Mouse (Mus musculus) urinary bladder, adult 2 months (tissue): ENCODE data around the gene Olfr1308. TPM values are rescaled to one million over a fixed set of nuclear protein-coding genes. Genes with fewer than 3 reads are reported as not detected.

Source experiments
- DNase-seq: peaks from one replicate; pipeline ENCODE4 v3.0.0; 2022; ENCODE audit warnings: low spot score
- polyA plus RNA-seq: library from polyadenylated mRNA; depleted of rRNA; stranded (reverse); fragments of >200 nt; gene quantifications from 2 replicates; pipeline ENCODE4 v1.2.3, GENCODE M21; 2012; rRNA removed

Gene Olfr1308
- not detected in 2 replicates for polyA plus RNA-seq

- no peak for DNase-seq
Measured at GRCm38 (mm10) chr2:111964844-111965243, at the start of gene Olfr1308. Gene Olfr1308 (minus strand): TSS chr2:111964944.

DNA sequence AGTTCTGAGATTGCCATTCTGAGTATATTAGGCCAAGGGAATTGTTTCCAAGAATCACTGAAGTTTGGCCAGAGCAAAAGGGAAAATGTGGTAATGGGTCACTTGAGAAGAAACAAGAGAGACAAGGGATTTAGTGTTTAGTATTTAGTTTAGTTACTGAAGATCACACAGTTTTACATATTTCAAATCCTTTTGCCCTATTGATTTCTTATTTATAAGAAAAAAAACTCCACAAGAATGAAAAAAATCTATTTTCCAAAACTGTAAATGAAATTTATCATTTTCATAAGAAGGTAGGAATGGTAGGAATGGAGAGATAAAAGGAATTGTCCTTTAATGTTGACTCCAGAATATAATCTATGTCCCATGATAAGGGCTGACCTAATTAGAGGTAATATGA, 47.9 kb upstream of the Olfr1308 start, which contains the start of gene Olfr1310:
Gene Olfr1310, minus strand, starts transcription at position 101 of the 400 bp plus-strand sequence.
- DNase-seq, result no peak

DNA sequence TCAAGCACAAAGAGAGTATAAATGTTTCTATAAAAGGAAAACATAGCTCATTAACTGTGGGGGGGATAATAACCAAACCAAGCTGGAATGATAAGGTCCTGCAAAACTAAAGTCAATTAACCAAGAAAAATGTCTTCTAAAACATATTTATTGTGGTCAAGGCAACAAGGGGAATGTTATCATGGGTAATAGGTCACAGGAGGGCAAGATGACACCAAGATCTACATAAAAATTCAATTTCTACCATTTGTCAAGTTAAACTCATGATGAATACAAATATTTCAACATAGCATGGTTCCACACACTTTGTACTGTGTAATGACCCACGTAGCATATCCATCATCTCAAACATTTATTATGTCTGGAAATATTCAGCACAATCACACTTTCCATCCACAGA, 25.4 kb upstream of the Olfr1308 start, which contains the start of gene Olfr1309:
Gene Olfr1309, minus strand, starts transcription at position 101 of the 400 bp plus-strand sequence.
- DNase-seq, result no peak

- DNase-seq, result no peak
Measured at GRCm38 (mm10) chr2:111949340-111949739, 15.4 kb downstream of the Olfr1308 start, which contains the start of gene Olfr1307. Gene Olfr1307 (minus strand): TSS chr2:111949440.

DNA sequence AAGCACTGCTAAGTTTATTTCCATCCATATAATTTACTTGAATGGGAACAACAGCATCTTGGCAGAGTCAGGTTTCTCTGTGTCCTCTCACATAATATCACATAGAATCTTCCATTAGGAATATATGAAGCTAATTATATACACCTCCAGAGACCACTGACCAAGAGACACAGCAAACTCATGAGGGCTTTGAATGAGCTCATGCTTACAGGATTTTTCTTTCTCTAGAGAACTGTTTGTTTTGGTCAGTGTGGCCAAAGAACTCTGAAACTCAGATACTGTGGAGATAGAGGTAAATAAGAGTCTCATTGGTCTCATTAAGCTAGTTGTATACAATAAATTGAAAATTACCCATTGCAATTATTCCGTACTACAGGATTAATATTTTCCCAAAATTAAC, 48.6 kb downstream of the Olfr1308 start, which contains the start of gene Olfr1306:
Gene Olfr1306, minus strand, starts transcription at position 101 of the 400 bp plus-strand sequence.
- DNase-seq, result no peak

Other genes with a start within 250 kb of the Olfr1308 start
- gene Olfr1301, start 213.9 kb downstream of the Olfr1308 start, polyA plus RNA-seq, result not detected in 2 replicates
- gene Olfr1302, start 187.5 kb downstream of the Olfr1308 start, polyA plus RNA-seq, result not detected in 2 replicates
- not detected in 2 replicates for gene Olfr1303, start 144.6 kb downstream of the Olfr1308 start, polyA plus RNA-seq
- gene Olfr1305, start 87.8 kb downstream of the Olfr1308 start, polyA plus RNA-seq, result not detected in 2 replicates
- gene Olfr1306, start 48.7 kb downstream of the Olfr1308 start, polyA plus RNA-seq, result not detected in 2 replicates
- gene Olfr1307, start 15.5 kb downstream of the Olfr1308 start, polyA plus RNA-seq, result not detected in 2 replicates
- not detected in 2 replicates for gene Olfr1309, start 25.3 kb upstream of the Olfr1308 start, polyA plus RNA-seq
- not detected in 2 replicates for gene Olfr1310, start 47.8 kb upstream of the Olfr1308 start, polyA plus RNA-seq
- not detected in 2 replicates for gene Olfr1311, start 59.5 kb upstream of the Olfr1308 start, polyA plus RNA-seq
- not detected in 2 replicates for gene Olfr1312, start 85.3 kb upstream of the Olfr1308 start, polyA plus RNA-seq
- not detected in 2 replicates for gene Olfr1313, start 112.9 kb upstream of the Olfr1308 start, polyA plus RNA-seq
- gene Olfr1314, start 131.8 kb upstream of the Olfr1308 start, polyA plus RNA-seq, result 0.08 TPM in 1 of 2 replicates, not detected in the other
- gene Olfr1315-ps1, start 150.5 kb upstream of the Olfr1308 start, polyA plus RNA-seq, result not detected in 2 replicates
- not detected in 2 replicates for gene Olfr1316, start 170.0 kb upstream of the Olfr1308 start, polyA plus RNA-seq
- gene Olfr1317, start 175.4 kb upstream of the Olfr1308 start, polyA plus RNA-seq, result not detected in 2 replicates
- not detected in 2 replicates for gene Olfr1318, start 189.3 kb upstream of the Olfr1308 start, polyA plus RNA-seq